In the genomic region with DNA sequence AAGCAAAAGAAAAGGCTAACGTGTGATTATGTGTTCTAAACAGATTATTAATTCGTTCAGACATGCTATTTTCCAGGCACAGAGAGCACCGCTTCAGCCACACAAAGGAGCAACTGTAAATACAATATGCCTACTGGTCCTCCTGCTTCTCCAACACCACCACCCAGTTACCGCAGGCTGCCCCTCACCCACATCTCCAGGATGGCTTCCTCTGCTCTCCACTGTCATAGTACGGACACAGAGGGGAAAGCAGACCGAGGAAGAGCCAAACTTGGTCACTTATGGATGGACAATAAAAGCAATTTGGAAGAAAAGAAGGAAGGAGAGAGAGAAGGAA, we compare ENCODE assay signal across 10 mouse cellular contexts.
DNase-seq lines count a peak whose midpoint lies in the region; ATAC-seq and TF ChIP-seq lines count a peak whose summit lies in the region.
"Had no signal": no experiment of that assay in that cellular context is flagged by ENCODE, and none has a peak within 500 bp of the region (broad histone marks: within the 10 kb centered on the region; RNA-seq: fewer than 3 reads in every experiment).

No protein-coding gene starts in this region.

- DNase-seq in heart, postnatal 14 days, result no peak
- no peak for DNase-seq in embryonic facial prominence, embryonic 10.5 days (ENCODE audit: low spot score)
- DNase-seq in forebrain, postnatal 0 days, result no peak
- DNase-seq in thymus, postnatal 4 days, result no peak
- DNase-seq in adrenal gland, adult (ENCODE audit: inconsistent age in 2 of 2, low spot score in 1 of 2), result no peak
- DNase-seq in ovary, postnatal 10 days (ENCODE audit: low spot score), result no peak

- H3K27me3 ChIP-seq in heart, embryonic 13.5 days (replicated peaks), result peaks cover 14% of the 10 kb centered on the region
- H3K27me3 ChIP-seq in embryonic facial prominence, embryonic 10.5 days (replicated peaks; ENCODE audit: low read depth, poor library complexity, severe bottlenecking), result 0 out of 2 replicates have a peak, but pooled peaks cover 12% of the 10 kb centered on the region
- H3K27me3 ChIP-seq in forebrain, postnatal 0 days (ENCODE audit: insufficient read depth, low read length), result no peaks in the 10 kb centered on the region
- no peaks in the 10 kb centered on the region for H3K27me3 ChIP-seq in limb, embryonic 15.5 days
- H3K27me3 ChIP-seq: liver, embryonic 12.5 days had no signal

- WGBS in heart, embryonic 13.5 days, result 51% methylated on average over 6 of the region's 6 CpGs
- WGBS in embryonic facial prominence, embryonic 10.5 days, result 33% methylated on average over 6 of the region's 6 CpGs
- 13% methylated on average over 6 of the region's 6 CpGs for WGBS in forebrain, postnatal 0 days
- WGBS in limb, embryonic 15.5 days, result 32% methylated on average over 6 of the region's 6 CpGs

- H3K36me3 ChIP-seq in heart, embryonic 13.5 days, result no peaks in the 10 kb centered on the region
- no peaks in the 10 kb centered on the region for H3K36me3 ChIP-seq in embryonic facial prominence, embryonic 10.5 days (replicated peaks)
- no peaks in the 10 kb centered on the region for H3K36me3 ChIP-seq in forebrain, postnatal 0 days (ENCODE audit: insufficient read depth)
- H3K36me3 ChIP-seq in limb, embryonic 15.5 days, result no peaks in the 10 kb centered on the region
- H3K36me3 ChIP-seq: liver, embryonic 12.5 days had no signal

- no peak overlapping the region; the same call in 1 of the 2 replicates for H3K27ac ChIP-seq in heart, embryonic 13.5 days (replicated peaks)
- peak overlapping the region; percentile 83 for H3K27ac ChIP-seq in embryonic facial prominence, embryonic 10.5 days (replicated peaks)
- peak overlapping the region; percentile 68 for H3K27ac ChIP-seq in forebrain, postnatal 0 days (ENCODE audit: low read depth, low read length)
- peak overlapping the region; percentile 60; the same call in 1 of the 2 replicates for H3K27ac ChIP-seq in limb, embryonic 15.5 days
- H3K27ac ChIP-seq: liver, embryonic 12.5 days had no signal

- H3K9ac ChIP-seq in heart, embryonic 13.5 days, result 0 out of 2 replicates have a peak overlapping the region, but pooled peaks have one; percentile 19
- 0 out of 2 replicates have a peak overlapping the region, but pooled peaks have one; percentile 40 for H3K9ac ChIP-seq in forebrain, postnatal 0 days
- H3K9ac ChIP-seq in limb, embryonic 15.5 days, result no peak overlapping the region
- H3K9ac ChIP-seq: liver, embryonic 12.5 days had no signal

- peak overlapping the region; percentile 5; the same call in 1 of the 2 replicates for H3K4me3 ChIP-seq in heart, embryonic 13.5 days
- H3K4me3 ChIP-seq in embryonic facial prominence, embryonic 10.5 days, result peak overlapping the region; percentile 36
- peak overlapping the region; percentile 25; the same call in 1 of the 2 replicates for H3K4me3 ChIP-seq in forebrain, postnatal 0 days (ENCODE audit: low read depth, low read length)
- no peak overlapping the region for H3K4me3 ChIP-seq in limb, embryonic 15.5 days
- H3K4me3 ChIP-seq: liver, embryonic 12.5 days; myocyte had no signal

- ATAC-seq in heart, embryonic 13.5 days (ENCODE audit: extremely low read depth, insufficient number of reproducible peaks, low FRiP score, low TSS enrichment), result no peak
- no peak; the same call in 1 of the 2 replicates for ATAC-seq in forebrain, postnatal 0 days
- no peak for ATAC-seq in limb, embryonic 15.5 days (ENCODE audit: insufficient number of reproducible peaks, low FRiP score, low TSS enrichment, low read depth)
- ATAC-seq: liver, embryonic 12.5 days had no signal

- intact Hi-C loops in heart, postnatal 14 days (cut with DNase I), result no loop called here

- H3K9me3 ChIP-seq in heart, embryonic 13.5 days, result no peaks in the 10 kb centered on the region
- H3K9me3 ChIP-seq in embryonic facial prominence, embryonic 10.5 days, result no peaks in the 10 kb centered on the region
- H3K9me3 ChIP-seq in forebrain, postnatal 0 days (ENCODE audit: low read length), result no peaks in the 10 kb centered on the region
- no peaks in the 10 kb centered on the region for H3K9me3 ChIP-seq in limb, embryonic 15.5 days
- H3K9me3 ChIP-seq: liver, embryonic 12.5 days had no signal

- no peak for TF ChIP-seq CTCF in forebrain, postnatal 0 days (IDR thresholded peaks at IDR 0.05; ENCODE audit: low read depth)

- H3K4me1 ChIP-seq in heart, embryonic 13.5 days, result peaks cover 33% of the 10 kb centered on the region
- H3K4me1 ChIP-seq in embryonic facial prominence, embryonic 10.5 days, result peaks cover 34% of the 10 kb centered on the region
- peaks cover 12% of the 10 kb centered on the region; the same call in 1 of the 2 replicates for H3K4me1 ChIP-seq in forebrain, postnatal 0 days (ENCODE audit: insufficient read depth)
- H3K4me1 ChIP-seq in limb, embryonic 15.5 days, result peaks cover 32% of the 10 kb centered on the region

- peak overlapping the region; percentile 38 for H3K4me2 ChIP-seq in heart, embryonic 13.5 days
- H3K4me2 ChIP-seq in forebrain, postnatal 0 days (ENCODE audit: low read depth), result peak overlapping the region; percentile 44
- H3K4me2 ChIP-seq in limb, embryonic 15.5 days, result peak overlapping the region; percentile 28
- H3K4me2 ChIP-seq: liver, embryonic 12.5 days had no signal
